Mouse (Mus musculus) intestine, embryonic 15.5 days (tissue): ENCODE results near the gene Clcn2. TPM values are rescaled to one million over a fixed set of nuclear protein-coding genes. Genes with fewer than 3 reads are reported as not detected.

ENCODE experiments used
- ATAC-seq: fragments of 200-750 bp; cut with Nextera tagmentation; 2 replicates; pipeline ENCODE4 v1.8.0; 2017; ENCODE audit warnings: moderate TSS enrichment, moderate library complexity
- H3K27ac ChIP-seq: fragments of 300-500 bp; sonication (generic); 2 replicates; pipeline ENCODE4 v1.5.1; 2015; ENCODE audit warnings: mild to moderate bottlenecking, inconsistent platforms
- H3K27me3 ChIP-seq: fragments of 300-500 bp; sonication (generic); replicated peaks from 2 replicates; pipeline ENCODE4 v1.6.1; 2015; ENCODE audit warnings: inconsistent platforms
- H3K36me3 ChIP-seq: fragments of 300-500 bp; sonication (generic); 2 replicates; pipeline ENCODE4 v1.6.1; 2015; ENCODE audit warnings: inconsistent platforms
- H3K4me1 ChIP-seq: fragments of 300-500 bp; sonication (generic); replicated peaks from 2 replicates; pipeline ENCODE4 v1.6.1; 2015; ENCODE audit warnings: inconsistent platforms
- H3K4me2 ChIP-seq: fragments of 300-500 bp; sonication (generic); replicated peaks from 2 replicates; pipeline ENCODE4 v1.6.1; 2015; ENCODE audit warnings: mild to moderate bottlenecking, inconsistent platforms
- H3K4me3 ChIP-seq: fragments of 300-500 bp; sonication (generic); replicated peaks from 2 replicates; pipeline ENCODE4 v1.5.1; 2015; ENCODE audit warnings: inconsistent platforms
- H3K9ac ChIP-seq: fragments of 300-500 bp; sonication (generic); 2 replicates; pipeline ENCODE4 v1.6.1; 2015; ENCODE audit warnings: inconsistent platforms
- H3K9me3 ChIP-seq: fragments of 300-500 bp; sonication (generic); 2 replicates; pipeline ENCODE4 v1.6.1; 2016; ENCODE audit warnings: inconsistent platforms
- WGBS: fragments of 180-500 bp; shearing (Covaris S2); methylation state at CpG from one replicate; pipeline ENCODE4 v1.1.7; 2015; 5-methylcytosine and 5-hydroxymethylcytosine counted together
- polyA plus RNA-seq: library from polyadenylated mRNA; unstranded; fragments of >200 nt; fragmentation: Nextera tagmentation; extraction: Ambion mirVana; gene quantifications from 2 replicates; pipeline ENCODE4 v1.2.1, GENCODE M21; 2015

Clcn2 gene
- polyA plus RNA-seq, 1 experiment from 2014 or later: 14.3 TPM

- peaks cover 22% of the 10 kb centered on the region for H3K36me3 ChIP-seq
- H3K4me1 ChIP-seq: peaks cover 28% of the 10 kb centered on the region
- peak within 1 kb of the TSS; percentile 71 for H3K9ac ChIP-seq
- peak within 1 kb of the TSS; percentile 92 for H3K4me2 ChIP-seq
- no peaks in the 10 kb centered on the region for H3K27me3 ChIP-seq
- peak within 1 kb of the TSS; percentile 84 for H3K27ac ChIP-seq
- peak within 1 kb of the TSS; percentile 64 for H3K4me3 ChIP-seq
- no peaks in the 10 kb centered on the region for H3K9me3 ChIP-seq
- WGBS: under 1% methylated on average over 37 of the region's 37 CpGs
- ATAC-seq: peak; percentile 93
Observed at GRCm38 (mm10) chr16:20693111-20693701, 24.3 kb downstream of the Clcn2 start, which contains the start of gene Fam131a. Gene Fam131a (plus strand): TSS chr16:20693241.

GRCm38 (mm10) chr16:20692241-20692965, 25.1 kb downstream of the Clcn2 start:
- Histone ChIP-seq H3K36me3 (peaks cover 27% of the 10 kb centered on the region), H3K9ac (no peak overlapping the region), H3K27me3 (no peaks in the 10 kb centered on the region), H3K4me2 (peak overlapping the region; percentile 92), H3K27ac (no peak overlapping the region), H3K4me1 (peaks cover 28% of the 10 kb centered on the region), H3K9me3 (no peaks in the 10 kb centered on the region), H3K4me3 (no peak overlapping the region)
- 51% methylated on average over 16 of the region's 16 CpGs for WGBS
- ATAC-seq: peak; percentile 2; the same call in 1 of the 2 replicates

GRCm38 (mm10) chr16:20691617-20692016, 25.9 kb downstream of the Clcn2 start:
- H3K36me3 ChIP-seq: peaks cover 35% of the 10 kb centered on the region
- no peak overlapping the region for H3K9ac ChIP-seq
- no peak overlapping the region for H3K4me2 ChIP-seq
- H3K9me3 ChIP-seq: no peaks in the 10 kb centered on the region
- H3K27me3 ChIP-seq: no peaks in the 10 kb centered on the region
- H3K27ac ChIP-seq: no peak overlapping the region
- no peak for ATAC-seq
- H3K4me3 ChIP-seq: no peak overlapping the region
- peaks cover 28% of the 10 kb centered on the region for H3K4me1 ChIP-seq
- 67% methylated on average over 1 of the region's 1 CpGs for WGBS

GRCm38 (mm10) chr16:20690774-20691173, 26.8 kb downstream of the Clcn2 start:
- Histone ChIP-seq H3K9ac (no peak overlapping the region), H3K4me2 (no peak overlapping the region), H3K4me1 (peaks cover 22% of the 10 kb centered on the region), H3K9me3 (no peaks in the 10 kb centered on the region), H3K27ac (no peak overlapping the region), H3K4me3 (no peak overlapping the region), H3K27me3 (no peaks in the 10 kb centered on the region), H3K36me3 (peaks cover 43% of the 10 kb centered on the region)
- ATAC-seq: no peak
- 85% methylated on average over 3 of the region's 3 CpGs for WGBS

- ATAC-seq: no peak
- WGBS: 76% methylated on average over 10 of the region's 10 CpGs
- Histone ChIP-seq H3K4me2 (no peak overlapping the region), H3K4me3 (no peak overlapping the region), H3K9me3 (no peaks in the 10 kb centered on the region), H3K27ac (no peak overlapping the region), H3K36me3 (peaks cover 69% of the 10 kb centered on the region), H3K4me1 (peaks cover 21% of the 10 kb centered on the region), H3K27me3 (no peaks in the 10 kb centered on the region), H3K9ac (no peak overlapping the region)
Observed at GRCm38 (mm10) chr16:20677974-20678675, 39.4 kb downstream of the Clcn2 start.

GRCm38 (mm10) chr16:20677380-20677779, 40.2 kb downstream of the Clcn2 start:
- Histone ChIP-seq H3K27ac (no peak overlapping the region), H3K36me3 (peaks cover 62% of the 10 kb centered on the region)
- 78% methylated on average over 5 of the region's 5 CpGs for WGBS

GRCm38 (mm10) chr16:20676702-20677101, 40.8 kb downstream of the Clcn2 start:
- H3K4me2 ChIP-seq: no peak overlapping the region
- no peak for ATAC-seq
- H3K27me3 ChIP-seq: no peaks in the 10 kb centered on the region
- peaks cover 55% of the 10 kb centered on the region for H3K36me3 ChIP-seq
- no peak overlapping the region for H3K4me3 ChIP-seq
- no peak overlapping the region for H3K9ac ChIP-seq
- peaks cover 25% of the 10 kb centered on the region for H3K4me1 ChIP-seq
- no peaks in the 10 kb centered on the region for H3K9me3 ChIP-seq
- 67% methylated on average over 4 of the region's 4 CpGs for WGBS
- H3K27ac ChIP-seq: no peak overlapping the region

More at GRCm38 (mm10) chr16:20677380-20677779, 40.2 kb downstream of the Clcn2 start:
- peaks cover 21% of the 10 kb centered on the region for H3K4me1 ChIP-seq
- no peak overlapping the region for H3K4me2 ChIP-seq
- H3K9ac ChIP-seq: no peak overlapping the region
- H3K4me3 ChIP-seq: no peak overlapping the region
- no peak for ATAC-seq
- no peaks in the 10 kb centered on the region for H3K27me3 ChIP-seq
- no peaks in the 10 kb centered on the region for H3K9me3 ChIP-seq

GRCm38 (mm10) chr16:20675213-20675612, 42.3 kb downstream of the Clcn2 start:
- H3K27ac ChIP-seq: no peak overlapping the region
- H3K4me1 ChIP-seq: peaks cover 26% of the 10 kb centered on the region
- no peak overlapping the region for H3K4me3 ChIP-seq
- H3K36me3 ChIP-seq: peaks cover 40% of the 10 kb centered on the region
- no peak for ATAC-seq
- no peaks in the 10 kb centered on the region for H3K9me3 ChIP-seq
- H3K9ac ChIP-seq: no peak overlapping the region
- H3K4me2 ChIP-seq: peak overlapping the region; percentile 88
- H3K27me3 ChIP-seq: no peaks in the 10 kb centered on the region
- WGBS: 86% methylated on average over 6 of the region's 6 CpGs

GRCm38 (mm10) chr16:20673706-20674303, 43.7 kb downstream of the Clcn2 start:
- peak overlapping the region; percentile 88 for H3K4me2 ChIP-seq
- H3K36me3 ChIP-seq: peaks cover 30% of the 10 kb centered on the region
- 6% methylated on average over 14 of the region's 14 CpGs for WGBS
- peak; percentile 63 for ATAC-seq
- H3K27ac ChIP-seq: peak overlapping the region; percentile 94
- H3K4me3 ChIP-seq: peak overlapping the region; percentile 86
- peaks cover 26% of the 10 kb centered on the region for H3K4me1 ChIP-seq
- no peaks in the 10 kb centered on the region for H3K9me3 ChIP-seq
- H3K9ac ChIP-seq: peak overlapping the region; percentile 89
- no peaks in the 10 kb centered on the region for H3K27me3 ChIP-seq

GRCm38 (mm10) chr16:20672965-20673705, 44.4 kb downstream of the Clcn2 start:
- Histone ChIP-seq H3K27ac (peak overlapping the region; percentile 94), H3K4me1 (peaks cover 26% of the 10 kb centered on the region), H3K4me3 (peak overlapping the region; percentile 86), H3K9ac (peak overlapping the region; percentile 89), H3K36me3 (peaks cover 23% of the 10 kb centered on the region), H3K4me2 (peak overlapping the region; percentile 88), H3K27me3 (no peaks in the 10 kb centered on the region), H3K9me3 (no peaks in the 10 kb centered on the region)
- under 1% methylated on average over 70 of the region's 78 CpGs for WGBS
- peak; percentile 81 for ATAC-seq

GRCm38 (mm10) chr16:20672500-20672902, 45.0 kb downstream of the Clcn2 start:
- Histone ChIP-seq H3K9ac (peak overlapping the region; percentile 89), H3K36me3 (peaks cover 17% of the 10 kb centered on the region), H3K4me1 (peaks cover 26% of the 10 kb centered on the region), H3K9me3 (no peaks in the 10 kb centered on the region), H3K4me3 (peak overlapping the region; percentile 86), H3K4me2 (peak overlapping the region; percentile 88), H3K27ac (peak overlapping the region; percentile 94), H3K27me3 (no peaks in the 10 kb centered on the region)
- under 1% methylated on average over 38 of the region's 38 CpGs for WGBS
- peak; percentile 96 for ATAC-seq
